Mouse (Mus musculus): ENCODE results near the gene Hs2st1.

DNA sequence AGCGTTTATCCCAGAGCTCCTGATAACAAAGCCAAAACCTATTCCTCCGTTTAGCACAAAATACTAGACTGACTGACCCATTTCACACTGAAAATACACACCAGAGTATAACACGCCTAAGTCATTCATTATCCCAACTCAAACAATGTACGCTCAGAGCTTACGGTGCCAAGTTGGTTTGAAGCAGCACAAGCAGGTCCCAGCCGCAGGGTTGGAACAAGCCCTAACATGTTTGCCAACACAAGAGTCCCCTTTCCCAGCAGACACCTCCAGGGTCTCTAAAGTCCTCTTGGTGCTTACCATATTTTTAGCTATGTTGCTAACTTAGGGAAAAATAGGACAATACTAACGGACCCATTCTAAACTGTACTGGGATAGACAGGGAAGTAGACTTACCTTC lies 14.8 kb downstream of the Hs2st1 start:
- TF ChIP-seq IRF4 (IDR thresholded peaks at IDR 0.05; ENCODE audit: low read depth, low read length) (no peak), CHD2 (IDR thresholded peaks at IDR 0.05; ENCODE audit: low read length) (no peak), POLR2A (IDR thresholded peaks at IDR 0.05; ENCODE audit: low read depth, low read length) (no peak), NRF1 (IDR thresholded peaks at IDR 0.05; ENCODE audit: low read depth, low read length) (no peak)

Measured in CH12.LX (cell line).